Mouse (Mus musculus) liver, embryonic 14.5 days (tissue): ENCODE measurements at regions not wholly inside any gene's neighbourhood (a gene's known extent, or its start where the extent isn't known, plus 50 kb on each side); places are given as distances from the start of the nearest gene placed in this dataset.

Experiments
- CTCF ChIP-seq: IDR thresholded peaks from 2 replicates; pipeline ENCODE4 v1.5.1; 2016; ENCODE audit warnings: antibody characterized with exemption, low read depth, control low read depth
- EP300 ChIP-seq: IDR thresholded peaks from 2 replicates; pipeline ENCODE4 v1.6.1; 2016; ENCODE audit warnings: antibody characterized with exemption, low read depth

DNA sequence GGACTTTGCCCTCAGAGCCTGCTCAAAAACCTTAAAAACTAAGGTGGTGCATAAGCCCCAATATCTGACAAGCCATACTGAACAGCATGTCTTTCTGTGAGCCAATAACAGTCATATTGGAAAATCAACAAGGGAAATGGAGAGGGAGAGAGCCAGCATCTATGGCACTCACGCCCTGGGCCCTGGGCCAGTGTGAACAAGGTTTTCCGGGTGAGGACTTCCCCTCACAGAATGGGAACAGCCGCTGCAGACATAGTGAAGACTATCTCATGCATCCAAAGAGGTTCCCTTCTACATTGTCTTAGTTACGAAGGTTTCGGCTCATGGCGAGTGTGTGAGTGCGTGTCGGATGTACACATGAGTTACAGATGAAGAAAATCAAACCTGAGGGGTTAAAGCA is 99.7 kb upstream of the Jun start:
- TF ChIP-seq CTCF, result no peak
- no peak for TF ChIP-seq EP300
